Mouse (Mus musculus): ENCODE data around the gene 1700024P04Rik. TPM values are rescaled to one million over a fixed set of nuclear protein-coding genes. Genes with fewer than 3 reads are reported as not detected.

1700024P04Rik gene
- polyA plus RNA-seq, 1 experiment, result not detected

DNA sequence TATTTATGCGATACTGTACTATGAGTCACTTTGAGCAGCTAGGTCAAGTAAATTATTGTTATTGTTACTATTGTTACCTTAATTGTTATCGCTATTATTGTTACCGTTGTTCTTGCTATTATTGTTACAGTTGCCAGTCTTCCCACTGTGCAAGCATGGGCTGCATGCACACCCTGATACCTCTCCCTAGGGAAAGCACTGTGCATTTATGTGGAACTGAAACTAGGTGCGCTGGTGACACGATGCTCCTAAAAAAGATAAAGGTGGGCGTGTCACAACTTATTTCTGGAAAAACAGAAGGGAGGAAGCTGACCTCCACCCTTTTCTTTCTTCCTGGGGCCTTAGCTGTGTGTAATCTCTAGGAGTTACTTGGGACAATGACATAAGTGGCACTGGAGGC lies 16.4 kb downstream of the 1700024P04Rik start:
- H3K36me3 ChIP-seq (ENCODE audit: control insufficient read depth, insufficient read depth), result no peaks in the 10 kb centered on the region
- H3K27me3 ChIP-seq (ENCODE audit: control insufficient read depth, insufficient read depth, insufficient read length), result no peaks in the 10 kb centered on the region
- TF ChIP-seq TCF3 (IDR thresholded peaks at IDR 0.05; ENCODE audit: insufficient read length, low read depth) (no peak), MYOG (IDR thresholded peaks at IDR 0.05; ENCODE audit: control insufficient read depth in 1 of 3, insufficient read depth in 1 of 3, insufficient read length in 2 of 3, low read depth in 2 of 3) (no peak), SRF (IDR thresholded peaks at IDR 0.05; ENCODE audit: control insufficient read depth, insufficient read length, low read depth) (no peak), REST (IDR thresholded peaks at IDR 0.05; ENCODE audit: insufficient read depth, insufficient read length) (no peak), E2F4 (IDR thresholded peaks at IDR 0.05; ENCODE audit: insufficient read depth) (no peak), CEBPB (IDR thresholded peaks at IDR 0.05; ENCODE audit: insufficient read depth, poor library complexity, severe bottlenecking) (no peak), POLR2AphosphoS2 (IDR thresholded peaks at IDR 0.05; ENCODE audit: insufficient read length, low read depth) (no peak), MYOD1 (IDR thresholded peaks at IDR 0.05; ENCODE audit: control insufficient read depth in 1 of 3, insufficient read length in 2 of 3, low read depth in 2 of 3) (no peak), MAX (IDR thresholded peaks at IDR 0.05; ENCODE audit: low read depth) (no peak), TCF12 (IDR thresholded peaks at IDR 0.05; ENCODE audit: insufficient read depth, poor library complexity, severe bottlenecking) (no peak), POLR2A (IDR thresholded peaks at IDR 0.05; ENCODE audit: insufficient read length, low read depth) (no peak)
- no peak overlapping the region for H3ac ChIP-seq (ENCODE audit: control insufficient read depth, insufficient read length)
- H3K4me3 ChIP-seq, result no peak overlapping the region
- no peaks in the 10 kb centered on the region for H3K79me2 ChIP-seq (ENCODE audit: control insufficient read depth, insufficient read depth)
- H3K4me2 ChIP-seq (ENCODE audit: low read depth), result no peak overlapping the region

DNA sequence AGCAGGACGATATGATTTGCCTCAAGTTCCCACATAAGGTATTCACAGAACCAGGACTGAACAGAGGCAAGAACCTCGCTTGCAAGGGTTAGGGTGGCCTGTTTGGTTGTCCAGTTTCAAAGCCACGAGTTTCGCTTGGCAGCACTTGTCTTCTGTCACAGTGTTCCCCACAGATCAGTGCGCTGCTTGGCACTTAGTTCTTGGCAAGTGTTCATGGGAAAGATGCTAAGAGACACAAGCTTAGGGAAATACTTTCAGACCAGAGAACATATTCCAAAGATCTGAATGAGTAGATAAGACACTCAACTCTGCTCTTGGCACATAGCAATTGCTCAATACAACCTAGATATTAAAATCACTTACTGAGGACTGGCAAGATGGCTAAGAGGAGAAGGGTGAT lies 17.8 kb downstream of the 1700024P04Rik start:
- TF ChIP-seq TCF3 (IDR thresholded peaks at IDR 0.05; ENCODE audit: insufficient read length, low read depth), result no peak
- no peak for TF ChIP-seq CEBPB (IDR thresholded peaks at IDR 0.05; ENCODE audit: insufficient read depth, poor library complexity, severe bottlenecking)
- TF ChIP-seq E2F4 (IDR thresholded peaks at IDR 0.05; ENCODE audit: insufficient read depth), result no peak
- no peak for TF ChIP-seq SRF (IDR thresholded peaks at IDR 0.05; ENCODE audit: control insufficient read depth, insufficient read length, low read depth)
- no peak for TF ChIP-seq REST (IDR thresholded peaks at IDR 0.05; ENCODE audit: insufficient read depth, insufficient read length)
- no peak for TF ChIP-seq MYOG (IDR thresholded peaks at IDR 0.05; ENCODE audit: control insufficient read depth in 1 of 3, insufficient read depth in 1 of 3, insufficient read length in 2 of 3, low read depth in 2 of 3)
- no peak for TF ChIP-seq TCF12 (IDR thresholded peaks at IDR 0.05; ENCODE audit: insufficient read depth, poor library complexity, severe bottlenecking)
- TF ChIP-seq POLR2A (IDR thresholded peaks at IDR 0.05; ENCODE audit: insufficient read length, low read depth), result no peak
- no peak for TF ChIP-seq MYOD1 (IDR thresholded peaks at IDR 0.05; ENCODE audit: control insufficient read depth in 1 of 3, insufficient read length in 2 of 3, low read depth in 2 of 3)
- no peak for TF ChIP-seq USF1 (IDR thresholded peaks at IDR 0.05; ENCODE audit: low read depth)
- TF ChIP-seq MAX (IDR thresholded peaks at IDR 0.05; ENCODE audit: low read depth), result no peak
- no peak for TF ChIP-seq POLR2AphosphoS2 (IDR thresholded peaks at IDR 0.05; ENCODE audit: insufficient read length, low read depth)
- no peaks in the 10 kb centered on the region for H3K36me3 ChIP-seq (ENCODE audit: control insufficient read depth, insufficient read depth)
- H3K4me2 ChIP-seq (ENCODE audit: low read depth), result no peak overlapping the region

DNA sequence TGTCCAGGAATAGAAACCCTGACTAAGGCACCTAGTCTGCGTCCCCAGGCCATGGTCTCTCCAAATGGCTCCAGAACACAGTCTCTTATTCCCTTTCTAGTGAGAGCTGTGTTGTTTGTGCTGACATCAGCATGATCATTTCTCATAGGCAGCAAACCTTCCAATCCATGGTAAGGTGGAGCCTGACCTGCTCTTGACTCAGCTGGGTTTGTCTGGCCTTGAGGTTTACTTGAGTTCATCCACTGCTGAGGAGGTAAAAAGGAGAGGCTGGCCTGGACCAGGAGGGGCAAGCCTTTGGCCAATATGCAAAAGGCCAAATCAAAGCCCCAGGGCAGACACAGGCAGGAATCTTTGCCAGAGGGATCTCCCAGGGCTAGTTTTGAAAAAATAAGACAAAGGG lies 20.8 kb downstream of the 1700024P04Rik start:
- no peaks in the 10 kb centered on the region for H3K27me3 ChIP-seq (ENCODE audit: control insufficient read depth, insufficient read depth, insufficient read length)
- TF ChIP-seq SRF (IDR thresholded peaks at IDR 0.05; ENCODE audit: control insufficient read depth, insufficient read length, low read depth), result no peak
- no peak for TF ChIP-seq TCF3 (IDR thresholded peaks at IDR 0.05; ENCODE audit: insufficient read length, low read depth)
- TF ChIP-seq USF1 (IDR thresholded peaks at IDR 0.05; ENCODE audit: low read depth), result no peak
- TF ChIP-seq POLR2A (IDR thresholded peaks at IDR 0.05; ENCODE audit: insufficient read length, low read depth), result no peak
- no peak for TF ChIP-seq POLR2AphosphoS2 (IDR thresholded peaks at IDR 0.05; ENCODE audit: insufficient read length, low read depth)
- no peak for TF ChIP-seq REST (IDR thresholded peaks at IDR 0.05; ENCODE audit: insufficient read depth, insufficient read length)
- TF ChIP-seq E2F4 (IDR thresholded peaks at IDR 0.05; ENCODE audit: insufficient read depth), result no peak
- TF ChIP-seq CEBPB (IDR thresholded peaks at IDR 0.05; ENCODE audit: insufficient read depth, poor library complexity, severe bottlenecking), result no peak
- TF ChIP-seq MYOG (IDR thresholded peaks at IDR 0.05; ENCODE audit: control insufficient read depth in 1 of 3, insufficient read depth in 1 of 3, insufficient read length in 2 of 3, low read depth in 2 of 3), result no peak
- TF ChIP-seq MYOD1 (IDR thresholded peaks at IDR 0.05; ENCODE audit: control insufficient read depth in 1 of 3, insufficient read length in 2 of 3, low read depth in 2 of 3), result no peak
- no peak for TF ChIP-seq MAX (IDR thresholded peaks at IDR 0.05; ENCODE audit: low read depth)
- no peak for TF ChIP-seq TCF12 (IDR thresholded peaks at IDR 0.05; ENCODE audit: insufficient read depth, poor library complexity, severe bottlenecking)
- no peak overlapping the region for H3K4me3 ChIP-seq
- no peaks in the 10 kb centered on the region for H3K36me3 ChIP-seq (ENCODE audit: control insufficient read depth, insufficient read depth)
- H3K79me2 ChIP-seq (ENCODE audit: control insufficient read depth, insufficient read depth), result no peaks in the 10 kb centered on the region
- no peak overlapping the region for H3K4me2 ChIP-seq (ENCODE audit: low read depth)
- no peak overlapping the region for H3ac ChIP-seq (ENCODE audit: control insufficient read depth, insufficient read length)

More for the DNA sequence above, 17.8 kb downstream of the 1700024P04Rik start:
- H3ac ChIP-seq (ENCODE audit: control insufficient read depth, insufficient read length), result no peak overlapping the region
- no peaks in the 10 kb centered on the region for H3K27me3 ChIP-seq (ENCODE audit: control insufficient read depth, insufficient read depth, insufficient read length)
- no peak overlapping the region for H3K4me3 ChIP-seq
- no peaks in the 10 kb centered on the region for H3K79me2 ChIP-seq (ENCODE audit: control insufficient read depth, insufficient read depth)

DNA sequence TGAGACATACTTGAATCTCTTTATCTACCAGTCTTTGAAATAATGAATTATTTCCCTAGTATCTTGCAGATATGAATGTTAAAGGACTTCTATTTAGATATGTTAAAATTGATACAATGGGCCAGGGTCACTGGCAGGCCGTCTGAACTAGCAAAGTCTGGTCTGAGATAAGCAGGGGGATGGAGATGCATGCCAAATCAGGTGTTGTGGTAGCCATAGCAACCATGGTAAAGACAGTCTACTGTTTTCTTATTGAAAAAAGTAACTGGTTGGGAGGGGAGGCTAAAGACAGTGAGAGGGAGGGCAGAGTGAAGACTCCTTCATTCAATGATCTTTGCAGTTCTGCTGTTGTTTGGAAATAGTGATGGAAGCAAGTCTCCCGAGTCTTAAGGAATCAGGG lies 26.2 kb downstream of the 1700024P04Rik start:
- Histone ChIP-seq H3ac (ENCODE audit: control insufficient read depth, insufficient read length) (no peak overlapping the region), H3K4me3 (no peak overlapping the region), H3K4me2 (ENCODE audit: low read depth) (no peak overlapping the region), H3K36me3 (ENCODE audit: control insufficient read depth, insufficient read depth) (no peaks in the 10 kb centered on the region), H3K79me2 (ENCODE audit: control insufficient read depth, insufficient read depth) (no peaks in the 10 kb centered on the region), H3K27me3 (ENCODE audit: control insufficient read depth, insufficient read depth, insufficient read length) (no peaks in the 10 kb centered on the region)
- TF ChIP-seq USF1 (IDR thresholded peaks at IDR 0.05; ENCODE audit: low read depth), result no peak
- TF ChIP-seq REST (IDR thresholded peaks at IDR 0.05; ENCODE audit: insufficient read depth, insufficient read length), result no peak
- no peak for TF ChIP-seq MYOD1 (IDR thresholded peaks at IDR 0.05; ENCODE audit: control insufficient read depth in 1 of 3, insufficient read length in 2 of 3, low read depth in 2 of 3)
- no peak for TF ChIP-seq POLR2AphosphoS2 (IDR thresholded peaks at IDR 0.05; ENCODE audit: insufficient read length, low read depth)
- TF ChIP-seq TCF3 (IDR thresholded peaks at IDR 0.05; ENCODE audit: insufficient read length, low read depth), result no peak
- TF ChIP-seq E2F4 (IDR thresholded peaks at IDR 0.05; ENCODE audit: insufficient read depth), result no peak
- no peak for TF ChIP-seq SRF (IDR thresholded peaks at IDR 0.05; ENCODE audit: control insufficient read depth, insufficient read length, low read depth)
